Mouse (Mus musculus): Measurements from ENCODE around the gene Fbxw7. TPM values are rescaled to one million over a fixed set of nuclear protein-coding genes. Genes with fewer than 3 reads are reported as not detected.

Gene Fbxw7
- 16.8 and 17.8 TPM in 2 replicates for polyA plus RNA-seq (2014; fragmentation: Nextera tagmentation; extraction: Ambion mirVana)

- Histone ChIP-seq H3K27ac (ENCODE audit: low read length) (peak within 1 kb of the TSS; percentile 96), H3K9ac (replicated peaks; ENCODE audit: low read depth, low read length) (peak within 1 kb of the TSS; percentile 86), H3K27me3 (ENCODE audit: control insufficient read depth, insufficient read depth, low read length) (no peaks in the 10 kb centered on the region), H3K4me2 (replicated peaks; ENCODE audit: low read depth, low read length) (peak within 1 kb of the TSS; percentile 84), H3K9me3 (ENCODE audit: control insufficient read depth, low read depth, low read length) (no peaks in the 10 kb centered on the region), H3K36me3 (ENCODE audit: control insufficient read depth, insufficient read depth, low read length) (no peaks in the 10 kb centered on the region), H3K4me1 (ENCODE audit: control insufficient read depth, insufficient read depth, low read length) (peaks cover 10% of the 10 kb centered on the region), H3K4me3 (ENCODE audit: low read depth, low read length) (peak within 1 kb of the TSS; percentile 98)
- WGBS: under 1% methylated on average over 63 of the region's 76 CpGs
- ATAC-seq (ENCODE audit: insufficient number of reproducible peaks, insufficient read depth, low FRiP score, low read depth): peak; percentile 40; the same call in 1 of the 2 replicates
These were observed at the start of gene Fbxw7 for GRCm38 (mm10) chr3:84814762-84815381. Gene Fbxw7 (plus strand): TSS chr3:84815268.

- Histone ChIP-seq H3K4me2 (replicated peaks; ENCODE audit: low read depth, low read length) (no peak overlapping the region), H3K27ac (ENCODE audit: low read length) (no peak overlapping the region), H3K27me3 (ENCODE audit: control insufficient read depth, insufficient read depth, low read length) (no peaks in the 10 kb centered on the region), H3K4me3 (ENCODE audit: low read depth, low read length) (no peak overlapping the region), H3K9me3 (ENCODE audit: control insufficient read depth, low read depth, low read length) (no peaks in the 10 kb centered on the region), H3K4me1 (ENCODE audit: control insufficient read depth, insufficient read depth, low read length) (no peaks in the 10 kb centered on the region), H3K9ac (replicated peaks; ENCODE audit: low read depth, low read length) (no peak overlapping the region), H3K36me3 (ENCODE audit: control insufficient read depth, insufficient read depth, low read length) (no peaks in the 10 kb centered on the region)
- 86% methylated on average over 4 of the region's 4 CpGs for WGBS
- ATAC-seq (ENCODE audit: insufficient number of reproducible peaks, insufficient read depth, low FRiP score, low read depth): no peak
These were observed 46.1 kb upstream of the Fbxw7 start for GRCm38 (mm10) chr3:84768940-84769339.

- Histone ChIP-seq H3K27me3 (ENCODE audit: control insufficient read depth, insufficient read depth, low read length) (no peaks in the 10 kb centered on the region), H3K27ac (ENCODE audit: low read length) (no peak overlapping the region), H3K4me3 (ENCODE audit: low read depth, low read length) (no peak overlapping the region), H3K9me3 (ENCODE audit: control insufficient read depth, low read depth, low read length) (no peaks in the 10 kb centered on the region), H3K4me2 (replicated peaks; ENCODE audit: low read depth, low read length) (no peak overlapping the region), H3K4me1 (ENCODE audit: control insufficient read depth, insufficient read depth, low read length) (no peaks in the 10 kb centered on the region), H3K36me3 (ENCODE audit: control insufficient read depth, insufficient read depth, low read length) (no peaks in the 10 kb centered on the region), H3K9ac (replicated peaks; ENCODE audit: low read depth, low read length) (no peak overlapping the region)
- ATAC-seq (ENCODE audit: insufficient number of reproducible peaks, insufficient read depth, low FRiP score, low read depth): no peak
- WGBS: 83% methylated on average over 6 of the region's 6 CpGs
These were observed 45.7 kb upstream of the Fbxw7 start for GRCm38 (mm10) chr3:84769411-84769810.

- Histone ChIP-seq H3K9ac (replicated peaks; ENCODE audit: low read depth, low read length) (no peak overlapping the region), H3K4me2 (replicated peaks; ENCODE audit: low read depth, low read length) (no peak overlapping the region), H3K36me3 (ENCODE audit: control insufficient read depth, insufficient read depth, low read length) (no peaks in the 10 kb centered on the region), H3K4me1 (ENCODE audit: control insufficient read depth, insufficient read depth, low read length) (no peaks in the 10 kb centered on the region; the same call in 1 of the 2 replicates), H3K27me3 (ENCODE audit: control insufficient read depth, insufficient read depth, low read length) (no peaks in the 10 kb centered on the region), H3K27ac (ENCODE audit: low read length) (no peak overlapping the region), H3K4me3 (ENCODE audit: low read depth, low read length) (no peak overlapping the region), H3K9me3 (ENCODE audit: control insufficient read depth, low read depth, low read length) (no peaks in the 10 kb centered on the region)
- 86% methylated on average over 6 of the region's 6 CpGs for WGBS
- ATAC-seq (ENCODE audit: insufficient number of reproducible peaks, insufficient read depth, low FRiP score, low read depth): no peak
These were observed 44.5 kb upstream of the Fbxw7 start for GRCm38 (mm10) chr3:84770518-84770917.

GRCm38 (mm10) chr3:84771980-84772379, 43.1 kb upstream of the Fbxw7 start:
- H3K27ac ChIP-seq (ENCODE audit: low read length): no peak overlapping the region
- no peak overlapping the region for H3K4me3 ChIP-seq (ENCODE audit: low read depth, low read length)
- no peaks in the 10 kb centered on the region for H3K9me3 ChIP-seq (ENCODE audit: control insufficient read depth, low read depth, low read length)
- ATAC-seq (ENCODE audit: insufficient number of reproducible peaks, insufficient read depth, low FRiP score, low read depth): peak; percentile 76; the same call in 1 of the 2 replicates
- H3K27me3 ChIP-seq (ENCODE audit: control insufficient read depth, insufficient read depth, low read length): no peaks in the 10 kb centered on the region
- 54% methylated on average over 2 of the region's 2 CpGs for WGBS
- no peaks in the 10 kb centered on the region; the same call in 1 of the 2 replicates for H3K4me1 ChIP-seq (ENCODE audit: control insufficient read depth, insufficient read depth, low read length)
- H3K4me2 ChIP-seq (replicated peaks; ENCODE audit: low read depth, low read length): no peak overlapping the region
- H3K9ac ChIP-seq (replicated peaks; ENCODE audit: low read depth, low read length): no peak overlapping the region
- H3K36me3 ChIP-seq (ENCODE audit: control insufficient read depth, insufficient read depth, low read length): no peaks in the 10 kb centered on the region

- Histone ChIP-seq H3K36me3 (ENCODE audit: control insufficient read depth, insufficient read depth, low read length) (no peaks in the 10 kb centered on the region), H3K4me1 (ENCODE audit: control insufficient read depth, insufficient read depth, low read length) (no peaks in the 10 kb centered on the region; the same call in 1 of the 2 replicates), H3K4me2 (replicated peaks; ENCODE audit: low read depth, low read length) (no peak overlapping the region), H3K27ac (ENCODE audit: low read length) (peak overlapping the region; percentile 7; the same call in 1 of the 2 replicates), H3K27me3 (ENCODE audit: control insufficient read depth, insufficient read depth, low read length) (no peaks in the 10 kb centered on the region), H3K4me3 (ENCODE audit: low read depth, low read length) (no peak overlapping the region), H3K9ac (replicated peaks; ENCODE audit: low read depth, low read length) (no peak overlapping the region), H3K9me3 (ENCODE audit: control insufficient read depth, low read depth, low read length) (no peaks in the 10 kb centered on the region)
- WGBS: 48% methylated on average over 8 of the region's 8 CpGs
- no peak for ATAC-seq (ENCODE audit: insufficient number of reproducible peaks, insufficient read depth, low FRiP score, low read depth)
These were observed 40.6 kb upstream of the Fbxw7 start for GRCm38 (mm10) chr3:84774246-84775066.

GRCm38 (mm10) chr3:84775067-84775423, 40.0 kb upstream of the Fbxw7 start:
- no peaks in the 10 kb centered on the region for H3K9me3 ChIP-seq (ENCODE audit: control insufficient read depth, low read depth, low read length)
- H3K4me3 ChIP-seq (ENCODE audit: low read depth, low read length): no peak overlapping the region
- H3K27ac ChIP-seq (ENCODE audit: low read length): peak overlapping the region; percentile 44; the same call in 1 of the 2 replicates
- no peaks in the 10 kb centered on the region for H3K27me3 ChIP-seq (ENCODE audit: control insufficient read depth, insufficient read depth, low read length)
- 71% methylated on average over 6 of the region's 6 CpGs for WGBS
- H3K4me1 ChIP-seq (ENCODE audit: control insufficient read depth, insufficient read depth, low read length): no peaks in the 10 kb centered on the region; the same call in 1 of the 2 replicates
- H3K36me3 ChIP-seq (ENCODE audit: control insufficient read depth, insufficient read depth, low read length): no peaks in the 10 kb centered on the region
- H3K4me2 ChIP-seq (replicated peaks; ENCODE audit: low read depth, low read length): no peak overlapping the region
- ATAC-seq (ENCODE audit: insufficient number of reproducible peaks, insufficient read depth, low FRiP score, low read depth): no peak
- no peak overlapping the region for H3K9ac ChIP-seq (replicated peaks; ENCODE audit: low read depth, low read length)

- 60% methylated on average over 4 of the region's 4 CpGs for WGBS
- H3K4me1 ChIP-seq (ENCODE audit: control insufficient read depth, insufficient read depth, low read length): no peaks in the 10 kb centered on the region; the same call in 1 of the 2 replicates
- peak overlapping the region; percentile 44; the same call in 1 of the 2 replicates for H3K27ac ChIP-seq (ENCODE audit: low read length)
- no peak overlapping the region for H3K4me2 ChIP-seq (replicated peaks; ENCODE audit: low read depth, low read length)
- H3K36me3 ChIP-seq (ENCODE audit: control insufficient read depth, insufficient read depth, low read length): no peaks in the 10 kb centered on the region
- no peaks in the 10 kb centered on the region for H3K27me3 ChIP-seq (ENCODE audit: control insufficient read depth, insufficient read depth, low read length)
- H3K9me3 ChIP-seq (ENCODE audit: control insufficient read depth, low read depth, low read length): no peaks in the 10 kb centered on the region
- no peak overlapping the region for H3K4me3 ChIP-seq (ENCODE audit: low read depth, low read length)
- no peak for ATAC-seq (ENCODE audit: insufficient number of reproducible peaks, insufficient read depth, low FRiP score, low read depth)
- H3K9ac ChIP-seq (replicated peaks; ENCODE audit: low read depth, low read length): no peak overlapping the region
These were observed 39.5 kb upstream of the Fbxw7 start for GRCm38 (mm10) chr3:84775577-84775976.
